Mouse (Mus musculus) olfactory bulb, adult 2 months (tissue): Measurements from ENCODE around the gene Rfwd3.

Experiments used
- CTCF ChIP-seq: fragments of 200-500 bp; IDR thresholded peaks from 2 replicates; pipeline ENCODE4 v1.5.1; 2012; ENCODE audit warnings: low read depth, mild to moderate bottlenecking, low read length, moderate library complexity; ENCODE audit not compliant: insufficient read depth
- POLR2A ChIP-seq: fragments of 200-500 bp; IDR thresholded peaks from 2 replicates; pipeline ENCODE4 v1.6.1; 2012; ENCODE audit warnings: mild to moderate bottlenecking, low read depth, low read length, moderate library complexity; ENCODE audit not compliant: insufficient read depth

DNA sequence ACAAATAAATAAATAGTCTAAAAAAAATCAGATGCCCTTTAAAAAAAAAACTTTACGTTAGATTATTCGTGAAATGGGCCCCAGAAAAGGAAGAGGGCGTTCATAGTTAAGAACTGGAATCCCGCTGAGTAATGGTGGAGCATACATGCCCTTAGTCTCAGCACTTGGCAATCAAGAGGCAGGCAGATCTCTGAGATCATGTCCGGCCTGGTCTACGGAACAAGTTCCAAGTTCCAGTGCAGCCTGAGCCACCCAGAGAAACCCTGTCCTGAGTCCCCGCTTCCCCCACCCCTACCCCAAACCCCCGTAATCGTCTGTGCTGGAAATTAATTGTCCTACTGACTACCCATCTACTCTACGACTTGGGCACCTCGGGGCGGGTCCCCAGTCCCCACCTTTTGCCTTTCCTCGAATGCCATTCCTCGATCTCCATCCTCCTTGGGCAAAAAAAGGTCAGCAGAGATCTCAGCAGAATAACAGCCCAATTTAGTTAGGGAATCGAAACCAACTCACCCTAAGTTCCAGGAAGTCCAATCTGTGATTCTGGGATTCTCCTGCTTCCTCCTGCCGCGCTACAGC is 37.4 kb upstream of the Rfwd3 start:
- TF ChIP-seq CTCF, result no peak
- no peak for TF ChIP-seq POLR2A
